Mouse (Mus musculus): ENCODE data around the gene Myo1e.
"Not testable (repeated sequence)": the region's sequence is repeated elsewhere in the genome, so short reads cannot be mapped to it uniquely, and the experiment has no call there.

- not testable (repeated sequence) for TF ChIP-seq CTCF (IDR thresholded peaks at IDR 0.05; ENCODE audit: low read depth); EP300 (optimal IDR thresholded peaks at IDR 0.05)
Observed at GRCm38 (mm10) chr9:70256027-70256426, 48.9 kb downstream of the Myo1e start.

Measured in stomach, postnatal 0 days (tissue).